Mouse (Mus musculus) telencephalon, adult 2 months (tissue): ENCODE measurements at regions not wholly inside any gene's neighbourhood (a gene's known extent, or its start where the extent isn't known, plus 50 kb on each side); places are given as distances from the start of the nearest gene placed in this dataset.

Source experiments
- DNase-seq: peaks from one replicate; pipeline ENCODE4 v3.0.0-alpha.2; 2011; ENCODE audit warnings: low read depth, low spot score

DNA sequence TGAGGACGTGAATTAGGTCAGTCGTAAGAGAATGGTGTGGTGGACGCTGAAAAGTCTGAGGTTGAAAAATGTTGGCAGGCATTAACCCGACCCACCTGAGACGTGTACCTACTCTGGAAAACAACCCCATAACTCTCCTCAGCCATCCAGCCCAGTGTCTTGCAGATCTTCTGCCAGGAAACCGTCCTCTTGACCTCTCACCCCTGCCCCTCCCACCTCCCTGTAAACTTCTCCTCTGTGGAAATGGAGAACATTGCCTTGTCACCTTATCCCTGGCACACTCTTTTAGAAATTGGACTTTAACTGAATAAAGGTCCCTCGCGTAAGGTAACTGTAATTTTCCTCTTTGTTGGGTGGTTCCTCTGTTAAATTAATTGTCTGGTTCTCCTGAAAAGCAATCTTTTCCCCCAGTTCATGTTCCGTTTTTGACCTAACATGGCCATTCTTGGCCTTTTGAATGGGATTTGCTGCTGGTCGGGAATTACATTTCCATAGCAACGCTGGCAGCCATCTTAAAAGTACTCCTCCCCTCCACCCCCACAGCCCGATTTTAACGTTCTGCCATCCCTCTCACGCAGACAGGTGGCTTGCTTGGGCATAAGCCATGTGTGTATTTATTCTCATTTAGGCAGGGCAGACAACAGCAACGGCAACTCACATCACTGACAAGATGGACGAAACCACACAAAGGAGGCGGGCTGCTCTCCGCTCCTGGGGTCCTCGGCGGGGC, 196.8 kb upstream of the 4931429L15Rik start:
- peak; percentile 31 for DNase-seq

DNA sequence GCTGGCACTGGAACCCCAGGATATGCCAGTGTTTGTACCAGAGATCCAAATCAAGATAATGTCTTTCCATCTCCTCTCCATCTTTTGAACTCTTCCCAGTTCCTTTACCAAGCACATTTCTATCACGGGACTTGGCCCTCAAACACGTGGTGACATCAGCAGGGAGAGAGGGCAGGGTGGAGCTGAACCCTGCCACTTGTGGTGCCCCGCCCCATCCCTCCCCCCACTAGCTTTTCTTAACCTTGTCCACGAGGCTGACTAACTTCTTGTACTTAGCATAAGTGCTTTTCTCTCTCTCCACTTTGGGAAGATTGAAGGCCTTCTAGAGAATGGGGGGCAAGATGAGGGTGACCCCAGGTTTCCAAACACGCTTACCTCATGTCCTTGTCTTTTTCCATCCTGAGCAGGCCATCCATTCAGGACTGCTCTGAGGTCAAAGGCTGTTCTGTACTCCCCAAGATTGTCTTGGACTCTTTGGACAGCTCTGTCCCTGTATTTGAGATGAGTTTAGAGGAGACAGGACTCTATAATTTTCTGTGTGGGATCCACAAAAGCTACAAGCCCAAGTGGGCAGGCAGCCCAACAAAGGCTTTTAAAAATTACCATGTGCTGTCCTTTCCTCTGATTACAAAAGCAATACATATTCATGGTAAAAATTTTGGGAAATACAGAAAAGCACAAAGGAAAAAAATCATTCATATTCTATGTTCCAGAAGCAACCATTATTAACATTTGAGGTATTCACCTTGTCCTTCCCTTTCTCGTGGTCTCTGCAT, 192.7 kb upstream of the 4931429L15Rik start:
- DNase-seq, result no peak

DNA sequence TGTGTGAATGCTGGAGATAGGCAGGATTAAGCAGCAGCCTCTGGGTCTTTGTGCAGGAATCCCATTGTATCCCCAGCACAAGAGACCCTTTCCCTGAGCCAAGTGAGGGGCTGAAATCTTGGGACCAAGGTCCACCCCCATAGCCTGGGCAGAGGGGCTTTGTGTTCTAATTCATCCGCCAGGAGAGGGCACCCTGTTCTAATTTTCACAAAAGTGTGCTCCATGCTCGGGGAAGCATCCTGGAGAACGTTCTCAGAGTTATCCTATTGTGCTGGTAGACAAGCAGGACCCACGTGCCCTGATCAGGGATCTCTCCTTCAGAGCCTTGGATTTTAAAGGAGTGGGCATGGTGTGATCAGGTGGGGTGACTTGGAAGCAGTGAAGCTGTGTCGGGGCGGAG, 191.5 kb upstream of the 4931429L15Rik start:
- DNase-seq, result no peak

DNA sequence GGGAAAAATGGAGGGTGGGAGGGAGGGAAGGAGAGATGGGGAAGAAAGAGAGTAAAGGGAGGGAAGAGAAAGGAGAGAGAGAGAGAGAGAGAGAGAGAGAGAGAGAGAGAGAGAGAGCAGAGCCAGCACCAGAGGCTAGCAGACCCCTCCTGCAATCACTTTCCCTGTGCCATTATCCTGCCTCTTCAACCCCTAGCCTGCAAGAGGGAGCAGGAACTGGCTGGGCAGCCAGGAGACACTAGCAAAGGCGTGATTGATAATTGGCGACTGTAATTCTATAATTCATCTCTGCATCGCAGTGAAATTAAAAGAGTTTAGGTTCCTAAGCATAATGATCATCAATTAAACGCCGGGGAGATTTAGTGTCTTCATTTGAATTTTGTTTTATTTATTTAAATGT, 190.1 kb upstream of the 4931429L15Rik start:
- no peak for DNase-seq

DNA sequence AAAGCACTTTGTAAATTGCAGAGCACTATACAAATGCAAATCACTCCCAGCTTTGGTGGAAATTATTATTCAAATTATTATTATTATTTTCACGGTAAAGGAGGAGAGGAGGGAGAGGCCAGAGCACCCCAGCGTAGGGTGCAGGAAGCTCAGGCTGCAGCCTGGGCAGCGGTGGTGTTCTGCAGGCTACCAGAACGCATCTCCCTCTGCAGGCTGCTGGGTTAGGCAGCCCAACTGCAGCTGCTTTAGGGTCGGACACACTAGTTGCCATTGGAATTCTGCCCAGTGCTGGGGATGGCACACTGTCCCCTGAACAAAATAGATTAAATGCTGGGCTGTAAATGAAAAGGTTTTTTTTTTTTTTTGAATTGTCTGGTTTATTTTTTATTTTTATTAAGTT, 189.7 kb upstream of the 4931429L15Rik start:
- no peak for DNase-seq

DNA sequence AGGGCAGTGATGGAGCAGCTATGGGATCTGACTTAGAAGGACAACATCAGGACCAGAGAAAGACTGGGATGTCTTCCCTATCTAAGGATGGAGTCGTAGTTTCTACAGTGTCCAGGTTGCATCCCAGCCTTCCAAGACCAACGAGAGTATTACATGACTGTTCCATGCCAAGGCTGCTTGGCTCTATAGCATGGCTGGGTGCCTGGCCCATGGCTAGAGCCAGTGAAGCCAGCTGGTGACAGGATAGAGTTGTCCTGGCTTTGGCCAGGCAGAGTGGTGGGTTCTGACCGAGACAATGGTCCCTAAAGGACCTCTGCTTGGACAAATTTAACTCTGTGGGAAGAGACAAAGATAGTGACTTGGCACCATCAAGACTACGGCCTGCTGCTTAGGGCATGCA, 187.2 kb upstream of the 4931429L15Rik start:
- no peak for DNase-seq

DNA sequence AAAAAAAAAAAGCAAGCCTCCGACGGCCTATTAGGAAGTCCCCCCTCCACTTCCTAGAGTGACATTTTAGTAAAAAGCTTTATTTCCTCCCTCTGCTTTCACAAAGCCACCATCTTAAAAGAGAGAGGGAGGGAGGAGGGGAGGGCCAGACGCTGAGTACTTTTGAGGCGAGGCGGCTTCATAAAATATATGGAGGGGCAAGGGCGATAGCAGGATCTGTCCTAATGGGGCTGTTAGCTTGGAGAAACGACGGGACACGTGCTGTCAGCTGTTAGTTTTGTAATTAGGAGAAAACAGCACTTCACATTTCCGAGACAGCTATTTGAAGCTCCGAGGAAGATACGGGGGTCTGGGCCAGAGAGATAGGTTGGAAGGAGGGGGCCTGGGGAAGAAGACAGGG, 184.8 kb upstream of the 4931429L15Rik start:
- no peak for DNase-seq

DNA sequence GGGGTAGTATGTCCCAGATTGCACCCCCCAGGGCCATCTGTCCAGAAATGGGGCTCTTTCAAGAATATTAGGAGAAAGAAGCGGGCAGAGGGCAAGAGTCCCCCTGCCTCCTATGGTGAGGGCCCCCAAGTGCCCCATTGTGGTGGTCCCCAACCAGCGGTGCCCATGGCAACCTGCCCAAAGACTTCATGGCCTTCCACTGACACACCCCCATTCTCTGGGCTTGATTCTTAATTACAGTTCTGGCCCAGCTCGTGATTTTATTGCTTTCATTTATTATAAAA, 184.3 kb upstream of the 4931429L15Rik start:
- no peak for DNase-seq

DNA sequence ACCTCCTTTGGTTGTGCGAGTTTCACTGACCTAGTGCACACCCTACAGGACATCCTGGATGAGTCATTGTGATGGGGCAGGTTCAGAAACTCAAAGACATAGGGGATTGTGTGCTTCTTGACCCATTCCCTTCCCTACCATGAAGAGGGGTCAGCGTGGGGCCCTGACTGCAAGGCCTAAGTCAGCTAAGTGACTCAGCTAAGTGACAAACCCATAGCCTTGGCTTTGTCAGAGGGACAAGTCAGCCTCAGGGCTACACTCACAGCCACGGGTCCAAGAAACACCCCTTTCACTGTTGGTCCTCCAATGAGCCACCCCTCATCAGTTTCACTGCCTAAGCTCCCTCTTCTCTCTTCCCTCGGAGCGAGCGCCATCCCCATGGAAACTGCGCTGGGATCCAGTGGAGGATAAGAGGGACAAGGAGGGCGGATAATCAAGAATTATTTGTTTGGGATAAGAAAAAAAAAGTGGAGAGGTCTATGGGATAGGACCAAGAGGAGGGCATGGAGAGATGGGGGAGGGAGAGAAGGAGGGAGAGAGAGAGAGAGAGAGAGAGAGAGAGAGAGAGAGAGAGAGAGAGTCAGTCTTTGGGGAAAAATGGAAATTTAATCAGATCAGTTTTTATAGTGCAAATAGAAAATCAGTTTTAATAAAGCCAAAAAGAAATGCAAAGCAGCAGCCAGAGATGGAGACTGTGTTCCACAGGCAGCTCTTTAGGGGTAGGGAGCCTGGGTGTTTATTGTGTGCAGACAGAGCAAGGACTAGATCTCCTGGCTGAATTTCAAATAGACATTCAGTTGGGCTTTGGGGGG, 183.7 kb upstream of the 4931429L15Rik start:
- no peak for DNase-seq

DNA sequence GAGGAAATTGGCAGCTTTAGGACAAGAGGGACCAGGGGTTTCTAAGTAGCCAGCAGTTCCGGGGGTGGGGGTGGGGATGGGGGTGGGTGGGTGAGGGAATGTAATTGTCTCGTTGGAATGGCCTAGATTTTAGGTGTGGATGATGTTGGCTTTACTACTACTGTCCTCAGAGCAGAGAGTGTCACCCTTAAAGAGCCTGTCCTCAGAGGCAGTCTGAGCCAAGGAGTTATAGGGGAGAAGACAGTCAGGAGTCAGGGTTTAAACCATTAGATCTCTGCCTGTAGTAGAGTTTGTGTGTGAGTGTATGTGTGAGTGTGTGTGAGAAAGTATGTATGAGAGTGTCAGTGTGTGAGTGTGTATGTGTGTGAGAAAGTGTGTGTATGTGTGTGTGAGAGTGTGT, 179.6 kb upstream of the 4931429L15Rik start:
- DNase-seq, result no peak

DNA sequence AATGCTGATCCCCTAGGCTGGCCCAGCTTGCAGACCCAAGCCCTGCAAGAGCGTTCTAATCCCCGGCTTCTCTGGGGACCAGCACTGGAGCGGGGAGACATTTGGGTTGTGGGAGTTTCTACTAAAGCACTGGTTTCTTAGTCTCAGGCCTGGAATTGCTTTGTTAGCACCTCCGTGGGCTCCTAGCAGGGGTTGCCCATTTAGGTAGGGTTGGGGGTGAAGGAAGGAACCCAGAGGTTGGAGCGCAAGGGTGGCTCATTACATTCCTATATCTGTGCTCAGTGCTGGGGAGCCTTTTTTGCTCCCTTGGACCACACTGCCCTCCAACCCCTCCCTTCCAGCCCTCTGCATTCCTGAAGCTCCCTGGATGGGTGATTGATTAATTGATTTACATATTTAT, 179.1 kb upstream of the 4931429L15Rik start:
- no peak for DNase-seq

DNA sequence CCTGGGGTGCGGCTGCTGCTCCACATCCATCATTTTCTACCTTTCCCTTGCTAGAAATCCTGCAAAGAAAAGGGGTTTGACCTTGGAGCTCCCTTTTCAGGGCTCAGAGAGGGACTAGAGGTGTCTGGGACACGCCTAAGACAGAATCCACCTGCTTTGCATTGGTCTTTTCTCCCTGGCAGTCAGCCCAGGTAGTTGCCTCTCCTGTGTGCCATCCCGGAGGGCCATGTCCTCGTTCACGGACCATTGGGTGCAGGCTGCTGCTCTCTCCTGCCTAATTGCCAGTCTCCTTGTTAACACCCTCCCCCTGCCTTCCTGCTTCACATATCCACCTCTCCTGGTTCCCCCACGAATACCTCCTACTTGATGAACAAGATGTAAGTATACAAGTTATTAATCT, 175.5 kb upstream of the 4931429L15Rik start:
- DNase-seq, result no peak

DNA sequence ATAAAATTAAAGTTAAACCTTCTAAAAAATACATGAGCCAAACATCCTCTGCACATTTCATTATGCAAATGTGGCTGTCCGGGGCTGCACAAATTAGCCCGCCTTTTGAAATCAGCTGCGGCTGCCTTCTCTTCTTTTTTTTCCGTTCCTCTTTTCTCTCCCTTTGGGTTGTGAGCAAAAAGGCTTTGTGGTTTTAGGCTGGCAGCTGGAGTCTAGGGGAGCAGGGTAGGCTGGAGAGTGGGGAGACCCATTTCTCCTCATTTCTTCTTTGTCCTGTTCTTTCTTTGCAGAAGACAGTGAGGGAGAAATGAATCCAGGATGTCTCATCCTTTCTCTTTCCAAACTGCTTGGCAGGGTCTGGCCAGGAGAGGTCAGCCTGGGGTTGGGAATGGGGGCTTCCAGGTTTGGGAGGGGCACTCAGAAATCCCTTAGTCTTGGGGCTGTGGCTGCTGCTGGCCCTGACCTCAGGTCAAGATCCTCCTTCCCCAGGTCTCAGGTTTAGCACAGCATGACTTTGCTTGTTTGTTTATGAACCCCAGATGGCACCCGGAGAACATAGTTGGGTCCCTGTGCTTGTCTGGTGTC, 163.2 kb upstream of the 4931429L15Rik start:
- DNase-seq, result no peak

DNA sequence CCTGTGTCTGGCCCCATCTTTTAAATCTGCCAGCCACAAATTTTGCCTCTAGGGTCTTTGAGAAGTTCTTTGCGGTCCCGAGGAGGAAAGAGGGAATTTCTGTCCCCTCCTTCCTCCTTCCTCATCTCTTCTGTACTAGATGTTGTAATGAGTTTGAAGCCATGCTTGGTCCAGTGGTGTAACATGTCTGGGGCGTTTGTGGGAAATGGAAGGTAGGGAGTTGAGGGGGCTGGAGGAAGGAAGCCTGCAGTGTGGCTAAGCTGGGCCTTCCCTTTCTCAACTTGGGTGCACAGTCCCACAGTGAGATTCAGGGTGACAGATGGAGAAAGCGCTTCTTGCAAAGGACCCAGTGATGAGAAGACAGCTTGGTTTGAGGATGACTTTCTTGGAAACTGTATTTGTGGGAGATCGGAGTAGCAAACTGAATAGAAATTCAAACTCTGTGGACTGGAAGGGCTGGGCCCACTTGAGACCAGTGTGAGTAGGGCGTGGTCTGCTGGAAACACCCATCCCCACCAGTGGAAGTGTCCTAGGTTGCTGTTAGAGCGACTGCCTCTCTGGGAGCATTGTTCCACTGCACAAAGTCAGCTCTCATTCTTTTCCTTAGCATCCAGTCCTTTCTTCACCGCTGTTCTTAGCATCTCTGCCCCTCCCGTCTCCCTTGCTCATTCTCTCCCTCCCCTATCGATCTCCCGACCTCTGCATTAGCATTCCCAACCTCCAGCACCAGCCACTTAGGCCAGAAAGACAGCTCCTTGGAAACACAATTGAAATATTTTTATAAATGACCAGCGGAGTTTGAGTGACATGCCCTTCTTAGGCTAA, 162.5 kb upstream of the 4931429L15Rik start:
- DNase-seq, result no peak

DNA sequence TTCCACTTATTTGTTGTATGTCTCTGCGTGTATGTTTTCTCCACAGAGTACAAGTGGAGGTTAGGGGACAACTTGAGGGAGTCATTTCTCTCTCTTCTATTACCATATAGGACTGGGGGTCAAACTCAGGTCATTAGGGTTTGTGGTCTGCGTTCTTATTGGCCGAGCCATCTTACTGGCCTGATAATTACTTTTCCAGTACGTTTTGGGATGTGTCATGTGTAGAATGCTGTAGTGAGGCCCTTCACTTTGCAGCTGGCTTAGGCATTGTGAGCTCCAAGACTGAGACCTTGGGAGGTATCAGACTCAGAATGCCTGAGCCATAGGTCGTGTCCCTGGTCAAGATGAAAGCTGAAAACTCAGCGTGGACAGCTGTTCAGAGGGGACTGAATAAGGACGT, 161.7 kb upstream of the 4931429L15Rik start:
- no peak for DNase-seq

DNA sequence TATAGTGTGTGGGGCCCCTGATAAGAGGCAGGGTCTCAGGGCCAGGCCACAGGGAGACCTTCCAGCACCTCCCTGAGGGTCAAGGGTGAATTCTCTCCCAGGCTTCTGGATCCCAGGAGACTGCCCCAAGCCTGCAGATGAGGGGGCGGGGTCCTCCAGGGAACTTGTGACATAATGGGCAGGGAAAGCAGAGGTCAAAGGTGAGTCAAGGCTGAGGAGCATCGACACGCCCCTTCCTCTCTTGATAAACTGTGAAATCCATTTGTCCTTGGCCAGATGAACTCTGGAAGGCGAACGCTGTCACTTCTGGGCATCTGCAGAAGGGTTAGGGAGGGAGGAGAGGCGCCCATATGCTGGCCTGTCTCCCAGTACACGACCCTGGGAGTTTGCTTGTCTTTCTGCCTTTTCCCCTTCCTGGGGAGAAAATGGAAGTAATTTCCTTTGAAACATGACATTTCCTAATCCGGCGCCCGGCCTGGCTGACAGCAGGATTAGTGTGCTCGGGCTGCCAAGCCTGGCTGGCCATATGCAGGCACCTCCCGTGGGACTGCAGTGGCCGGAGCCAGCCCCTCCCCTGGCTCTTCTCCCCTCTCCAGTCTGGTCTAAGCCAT, 160.4 kb upstream of the 4931429L15Rik start:
- DNase-seq, result no peak

DNA sequence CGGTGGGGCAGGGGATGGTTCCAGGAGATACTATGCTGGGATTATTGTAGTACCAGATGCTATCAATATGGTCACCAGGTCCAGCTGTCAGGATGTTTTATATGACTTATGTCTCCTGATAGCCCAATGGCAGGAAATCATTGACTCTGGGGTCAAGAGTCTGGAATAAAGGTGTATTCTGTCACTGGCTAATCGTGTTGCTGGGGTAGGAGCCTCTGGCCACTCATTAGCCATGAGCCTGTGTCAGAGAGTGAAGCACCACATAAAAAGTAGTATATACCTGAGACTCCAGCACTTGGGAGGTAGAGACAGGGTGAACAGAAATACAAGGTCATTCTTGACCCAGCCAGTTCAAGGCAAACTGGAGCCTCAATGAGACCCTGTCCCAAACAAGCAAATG, 158.8 kb upstream of the 4931429L15Rik start:
- no peak for DNase-seq

DNA sequence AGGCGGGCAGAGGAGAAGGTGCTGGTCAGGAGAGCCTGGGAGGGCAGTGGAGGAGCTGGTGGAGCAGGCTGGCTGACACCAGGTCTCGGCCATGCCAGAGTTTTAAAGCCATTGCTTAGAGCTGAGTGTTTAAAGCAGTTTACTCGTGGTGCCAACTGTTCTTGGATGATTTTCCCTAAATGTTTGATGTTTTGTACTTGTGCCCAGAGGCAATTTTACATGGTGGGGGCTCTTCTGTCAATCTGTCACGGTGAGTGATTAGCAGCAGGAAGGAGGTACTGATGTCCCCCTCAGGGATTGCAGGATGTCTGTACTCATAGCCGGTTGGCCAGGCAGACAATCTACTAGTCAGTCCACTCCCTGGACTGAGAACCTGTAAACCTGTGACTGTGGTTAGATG, 156.7 kb upstream of the 4931429L15Rik start:
- DNase-seq, result no peak

DNA sequence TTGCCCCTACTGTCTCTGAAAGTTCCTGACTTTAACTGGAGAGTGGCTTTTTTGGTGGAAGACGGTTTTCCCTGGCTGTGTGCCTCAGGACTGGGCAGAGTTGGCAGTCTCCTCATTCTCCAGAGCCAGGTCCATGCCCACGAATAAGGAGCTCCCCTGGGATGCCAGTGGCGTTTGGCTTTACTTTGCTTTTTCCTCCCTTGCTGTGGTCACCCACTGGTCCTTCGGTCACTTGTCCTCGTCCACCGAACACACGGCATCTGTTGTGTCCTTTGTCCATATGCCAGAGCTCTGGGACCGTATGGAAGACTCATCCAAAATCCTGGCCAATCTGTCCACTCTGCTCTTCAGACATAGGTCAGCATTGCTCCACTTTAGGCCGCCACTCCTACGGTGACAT, 153.9 kb upstream of the 4931429L15Rik start:
- no peak for DNase-seq

DNA sequence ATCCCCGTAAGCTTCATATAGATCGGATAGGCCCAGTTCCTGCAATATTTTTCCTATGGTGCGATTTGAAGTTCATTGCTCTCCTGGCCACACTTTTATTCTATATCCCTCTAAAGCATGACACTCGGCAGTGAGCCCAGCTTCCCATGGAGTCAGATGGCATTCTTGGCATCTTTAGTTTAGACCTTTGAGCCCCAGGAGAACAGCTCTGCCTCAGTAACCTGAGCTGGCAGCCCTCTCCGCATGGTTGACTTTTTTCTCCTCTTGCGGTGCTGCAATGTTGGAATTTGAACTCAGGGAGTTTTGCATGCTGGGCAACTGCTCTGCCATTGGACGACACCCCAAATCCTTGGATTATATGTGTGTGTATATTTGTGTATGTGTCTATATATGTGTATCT, 149.7 kb upstream of the 4931429L15Rik start:
- no peak for DNase-seq

DNA sequence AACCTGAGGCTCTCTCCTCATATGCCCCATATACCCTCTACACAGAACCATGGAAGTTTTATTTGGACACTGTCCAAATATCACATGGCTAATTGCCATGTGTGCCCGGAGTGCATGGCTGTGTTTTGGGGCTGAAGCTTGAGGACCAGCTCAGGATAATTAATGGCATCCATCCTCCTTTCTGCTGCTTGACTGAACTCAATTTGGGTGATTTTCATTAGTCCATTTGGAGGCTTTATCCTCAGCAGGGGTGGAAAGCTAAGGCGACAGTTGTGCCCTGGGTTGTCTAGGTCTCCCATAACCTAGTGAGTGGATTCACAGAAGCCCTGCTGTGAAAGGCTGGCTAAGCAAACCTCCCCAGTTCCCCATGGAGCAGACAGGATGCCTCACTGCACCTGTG, 148.5 kb upstream of the 4931429L15Rik start:
- DNase-seq, result no peak
